Mouse (Mus musculus): ENCODE results near the gene Dhx16. TPM values are rescaled to one million over a fixed set of nuclear protein-coding genes. Genes with fewer than 3 reads are reported as not detected.

Dhx16 gene
- polyA plus RNA-seq, 1 experiment from 2014 or later, result 23.8 TPM

DNA sequence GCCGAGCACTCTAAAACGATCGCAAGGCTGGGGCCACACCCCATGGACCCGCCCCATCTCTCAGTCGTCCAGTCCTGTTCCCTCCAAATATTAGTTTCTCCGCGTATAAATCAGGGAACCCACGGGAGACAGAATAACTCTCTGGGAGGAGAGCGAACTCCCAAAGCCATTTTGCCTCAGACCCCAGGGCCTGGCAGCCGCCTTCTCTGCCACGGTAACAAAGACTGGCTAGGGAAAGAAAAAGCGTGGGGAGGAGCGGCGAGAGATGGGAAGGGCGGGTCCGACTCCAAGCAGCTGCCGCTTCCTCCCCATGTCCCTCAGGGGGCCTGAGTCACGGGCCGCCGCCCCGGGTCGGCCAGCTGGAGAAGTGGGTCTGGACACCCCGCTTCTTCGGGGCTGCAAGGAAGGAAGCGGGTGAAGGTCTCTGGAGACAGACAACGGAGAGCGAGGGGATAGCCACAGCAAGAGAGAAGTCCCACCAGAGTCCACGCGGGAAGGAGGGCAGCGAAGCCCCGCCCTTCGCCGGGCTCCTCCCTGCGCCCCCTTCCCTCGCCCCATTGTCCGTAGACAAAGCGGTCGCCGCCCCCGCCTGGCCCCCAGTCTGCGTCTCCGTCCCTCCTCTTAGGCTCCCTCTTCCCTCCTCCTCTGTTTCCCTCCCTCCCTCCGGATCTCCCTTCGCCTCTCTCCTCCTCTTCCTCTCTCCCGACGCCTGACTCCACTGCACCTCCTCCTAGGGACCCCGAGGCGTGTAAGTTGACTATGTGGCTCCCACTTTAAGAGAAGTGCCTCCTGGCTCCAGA, 13.9 kb upstream of the Dhx16 start, which contains the start of gene Ppp1r18:
Gene Ppp1r18 (plus strand): TSS at position 113 of the 800 bp plus-strand sequence.
- H3K27ac ChIP-seq (ENCODE audit: low read depth, low read length), result peak within 1 kb of the TSS; percentile 83
- peak within 1 kb of the TSS; percentile 90 for H3K9ac ChIP-seq (ENCODE audit: low read depth, low read length)
- peak; percentile 67 for ATAC-seq (replicated peaks; ENCODE audit: insufficient number of reproducible peaks, low FRiP score, low TSS enrichment)
- no peaks in the 10 kb centered on the region for H3K27me3 ChIP-seq (ENCODE audit: control insufficient read depth, insufficient read depth, low read length)
- H3K9me3 ChIP-seq (replicated peaks; ENCODE audit: control insufficient read depth, low read length), result no peaks in the 10 kb centered on the region
- WGBS (ENCODE audit: insufficient replicate concordance), result under 1% methylated on average over 45 of the region's 48 CpGs
- H3K4me1 ChIP-seq (ENCODE audit: control insufficient read depth, insufficient read depth, low read length), result peaks cover 35% of the 10 kb centered on the region
- H3K36me3 ChIP-seq (ENCODE audit: control insufficient read depth, insufficient read depth, low read length), result peaks cover under 1% of the 10 kb centered on the region; the same call in 1 of the 2 replicates
- H3K4me2 ChIP-seq, result peak within 1 kb of the TSS; percentile 98
- peak within 1 kb of the TSS; percentile 49 for H3K4me3 ChIP-seq (ENCODE audit: low read depth, low read length)

GRCm38 (mm10) chr17:35866281-35866831, 13.3 kb upstream of the Dhx16 start:
- Histone ChIP-seq H3K27ac (ENCODE audit: low read depth, low read length) (peak overlapping the region; percentile 83), H3K4me1 (ENCODE audit: control insufficient read depth, insufficient read depth, low read length) (peaks cover 35% of the 10 kb centered on the region), H3K9ac (ENCODE audit: low read depth, low read length) (peak overlapping the region; percentile 90), H3K4me2 (peak overlapping the region; percentile 98), H3K4me3 (ENCODE audit: low read depth, low read length) (peak overlapping the region; percentile 49), H3K9me3 (replicated peaks; ENCODE audit: control insufficient read depth, low read length) (no peaks in the 10 kb centered on the region; the same call in 1 of the 2 replicates), H3K36me3 (ENCODE audit: control insufficient read depth, insufficient read depth, low read length) (peaks cover 8% of the 10 kb centered on the region), H3K27me3 (ENCODE audit: control insufficient read depth, insufficient read depth, low read length) (no peaks in the 10 kb centered on the region)
- peak; percentile 43 for ATAC-seq (replicated peaks; ENCODE audit: insufficient number of reproducible peaks, low FRiP score, low TSS enrichment)
- 0% methylated on average over 30 of the region's 38 CpGs for WGBS (ENCODE audit: insufficient replicate concordance)

GRCm38 (mm10) chr17:35866911-35867890, 12.4 kb upstream of the Dhx16 start:
- Histone ChIP-seq H3K27ac (ENCODE audit: low read depth, low read length) (peak overlapping the region; percentile 83), H3K27me3 (ENCODE audit: control insufficient read depth, insufficient read depth, low read length) (no peaks in the 10 kb centered on the region), H3K4me1 (ENCODE audit: control insufficient read depth, insufficient read depth, low read length) (peaks cover 35% of the 10 kb centered on the region), H3K4me2 (peak overlapping the region; percentile 98), H3K36me3 (ENCODE audit: control insufficient read depth, insufficient read depth, low read length) (peaks cover 9% of the 10 kb centered on the region), H3K9me3 (replicated peaks; ENCODE audit: control insufficient read depth, low read length) (no peaks in the 10 kb centered on the region; the same call in 1 of the 2 replicates), H3K4me3 (ENCODE audit: low read depth, low read length) (peak overlapping the region; percentile 49), H3K9ac (ENCODE audit: low read depth, low read length) (peak overlapping the region; percentile 90)
- 10% methylated on average over 26 of the region's 26 CpGs for WGBS (ENCODE audit: insufficient replicate concordance)
- no peak for ATAC-seq (replicated peaks; ENCODE audit: insufficient number of reproducible peaks, low FRiP score, low TSS enrichment)

- Histone ChIP-seq H3K36me3 (ENCODE audit: control insufficient read depth, insufficient read depth, low read length) (peaks cover 9% of the 10 kb centered on the region), H3K9ac (ENCODE audit: low read depth, low read length) (peak overlapping the region; percentile 90), H3K4me3 (ENCODE audit: low read depth, low read length) (peak overlapping the region; percentile 49), H3K4me1 (ENCODE audit: control insufficient read depth, insufficient read depth, low read length) (peaks cover 41% of the 10 kb centered on the region), H3K27ac (ENCODE audit: low read depth, low read length) (peak overlapping the region; percentile 83), H3K27me3 (ENCODE audit: control insufficient read depth, insufficient read depth, low read length) (no peaks in the 10 kb centered on the region), H3K9me3 (replicated peaks; ENCODE audit: control insufficient read depth, low read length) (no peaks in the 10 kb centered on the region; the same call in 1 of the 2 replicates), H3K4me2 (peak overlapping the region; percentile 98)
- 24% methylated on average over 16 of the region's 17 CpGs for WGBS (ENCODE audit: insufficient replicate concordance)
- ATAC-seq (replicated peaks; ENCODE audit: insufficient number of reproducible peaks, low FRiP score, low TSS enrichment), result no peak
Observed at GRCm38 (mm10) chr17:35868165-35868820, 11.3 kb upstream of the Dhx16 start.

- H3K4me1 ChIP-seq (ENCODE audit: control insufficient read depth, insufficient read depth, low read length), result peaks cover 46% of the 10 kb centered on the region
- peak overlapping the region; percentile 98 for H3K4me2 ChIP-seq
- no peak for ATAC-seq (replicated peaks; ENCODE audit: insufficient number of reproducible peaks, low FRiP score, low TSS enrichment)
- H3K9ac ChIP-seq (ENCODE audit: low read depth, low read length), result peak overlapping the region; percentile 90
- 5% methylated on average over 7 of the region's 7 CpGs for WGBS (ENCODE audit: insufficient replicate concordance)
- peaks cover 9% of the 10 kb centered on the region for H3K36me3 ChIP-seq (ENCODE audit: control insufficient read depth, insufficient read depth, low read length)
- no peaks in the 10 kb centered on the region; the same call in 1 of the 2 replicates for H3K9me3 ChIP-seq (replicated peaks; ENCODE audit: control insufficient read depth, low read length)
- peak overlapping the region; percentile 49 for H3K4me3 ChIP-seq (ENCODE audit: low read depth, low read length)
- H3K27me3 ChIP-seq (ENCODE audit: control insufficient read depth, insufficient read depth, low read length), result no peaks in the 10 kb centered on the region
- peak overlapping the region; percentile 83 for H3K27ac ChIP-seq (ENCODE audit: low read depth, low read length)
Observed at GRCm38 (mm10) chr17:35868961-35869345, 10.7 kb upstream of the Dhx16 start.

- Histone ChIP-seq H3K4me1 (ENCODE audit: control insufficient read depth, insufficient read depth, low read length) (peaks cover 43% of the 10 kb centered on the region), H3K9ac (ENCODE audit: low read depth, low read length) (peak overlapping the region; percentile 90), H3K36me3 (ENCODE audit: control insufficient read depth, insufficient read depth, low read length) (peaks cover 9% of the 10 kb centered on the region), H3K4me3 (ENCODE audit: low read depth, low read length) (peak overlapping the region; percentile 49), H3K27ac (ENCODE audit: low read depth, low read length) (peak overlapping the region; percentile 83), H3K9me3 (replicated peaks; ENCODE audit: control insufficient read depth, low read length) (no peaks in the 10 kb centered on the region; the same call in 1 of the 2 replicates), H3K27me3 (ENCODE audit: control insufficient read depth, insufficient read depth, low read length) (no peaks in the 10 kb centered on the region), H3K4me2 (peak overlapping the region; percentile 98)
- 5% methylated on average over 7 of the region's 7 CpGs for WGBS (ENCODE audit: insufficient replicate concordance)
- peak; percentile 13; the same call in 1 of the 2 replicates for ATAC-seq (replicated peaks; ENCODE audit: insufficient number of reproducible peaks, low FRiP score, low TSS enrichment)
Observed at GRCm38 (mm10) chr17:35869346-35870067, 10.1 kb upstream of the Dhx16 start.

- peak overlapping the region; percentile 83 for H3K27ac ChIP-seq (ENCODE audit: low read depth, low read length)
Observed at GRCm38 (mm10) chr17:35870151-35870883, 9.3 kb upstream of the Dhx16 start.

More at GRCm38 (mm10) chr17:35870151-35870883, 9.3 kb upstream of the Dhx16 start:
- no peaks in the 10 kb centered on the region; the same call in 1 of the 2 replicates for H3K9me3 ChIP-seq (replicated peaks; ENCODE audit: control insufficient read depth, low read length)
- 40% methylated on average over 9 of the region's 9 CpGs for WGBS (ENCODE audit: insufficient replicate concordance)
- H3K27me3 ChIP-seq (ENCODE audit: control insufficient read depth, insufficient read depth, low read length), result no peaks in the 10 kb centered on the region
- H3K9ac ChIP-seq (ENCODE audit: low read depth, low read length), result peak overlapping the region; percentile 90
- peak overlapping the region; percentile 98 for H3K4me2 ChIP-seq
- peaks cover 17% of the 10 kb centered on the region for H3K36me3 ChIP-seq (ENCODE audit: control insufficient read depth, insufficient read depth, low read length)
- H3K4me3 ChIP-seq (ENCODE audit: low read depth, low read length), result peak overlapping the region; percentile 49
- H3K4me1 ChIP-seq (ENCODE audit: control insufficient read depth, insufficient read depth, low read length), result peaks cover 35% of the 10 kb centered on the region
- peak; percentile 33; the same call in 1 of the 2 replicates for ATAC-seq (replicated peaks; ENCODE audit: insufficient number of reproducible peaks, low FRiP score, low TSS enrichment)

Data from heart, embryonic 11.5 days (tissue).